Mouse (Mus musculus): ENCODE data around the gene Nfia. TPM values are rescaled to one million over a fixed set of nuclear protein-coding genes. Genes with fewer than 3 reads are reported as not detected.

Nfia gene
- total RNA-seq, 1 experiment from 2014 or later, result 206 TPM

DNA sequence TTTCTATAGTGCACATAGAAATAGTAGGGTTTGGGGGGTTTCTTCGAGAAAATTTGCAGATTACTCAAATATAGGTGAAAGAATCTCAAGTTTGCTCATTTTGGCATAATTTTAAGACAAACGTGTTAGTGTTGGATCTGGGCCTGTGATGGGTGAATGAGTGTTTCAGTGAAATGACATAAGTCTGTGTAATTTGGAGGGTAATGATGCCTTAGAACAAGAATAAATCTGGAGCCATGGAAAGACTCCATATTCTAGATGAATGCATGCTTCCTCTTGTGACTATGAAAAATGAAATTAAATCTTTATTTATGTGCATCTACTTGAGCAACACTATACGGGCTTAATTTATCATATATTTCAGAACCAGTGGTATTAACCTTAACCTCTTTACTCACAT, 44.2 kb downstream of the Nfia start:
- no peak for DNase-seq

DNA sequence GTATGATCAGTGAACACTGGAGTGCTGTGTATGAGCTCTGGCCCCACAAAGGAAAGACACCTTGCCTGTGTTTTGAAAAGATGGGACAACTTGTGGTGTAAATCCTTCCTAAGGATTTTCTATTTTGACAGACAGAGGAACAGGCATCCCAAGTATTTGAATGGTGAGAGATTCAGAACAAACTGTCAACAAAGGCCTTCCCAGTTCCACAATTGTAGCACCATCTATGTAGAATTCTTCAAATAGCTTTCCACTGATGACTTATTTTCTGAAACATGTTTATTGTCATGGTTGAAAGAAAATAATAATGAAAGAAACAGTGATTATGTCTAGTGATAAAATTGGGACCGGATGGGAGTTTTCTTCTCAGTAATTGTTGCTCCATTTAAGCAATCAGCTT, 45.2 kb downstream of the Nfia start:
- DNase-seq, result no peak

DNA sequence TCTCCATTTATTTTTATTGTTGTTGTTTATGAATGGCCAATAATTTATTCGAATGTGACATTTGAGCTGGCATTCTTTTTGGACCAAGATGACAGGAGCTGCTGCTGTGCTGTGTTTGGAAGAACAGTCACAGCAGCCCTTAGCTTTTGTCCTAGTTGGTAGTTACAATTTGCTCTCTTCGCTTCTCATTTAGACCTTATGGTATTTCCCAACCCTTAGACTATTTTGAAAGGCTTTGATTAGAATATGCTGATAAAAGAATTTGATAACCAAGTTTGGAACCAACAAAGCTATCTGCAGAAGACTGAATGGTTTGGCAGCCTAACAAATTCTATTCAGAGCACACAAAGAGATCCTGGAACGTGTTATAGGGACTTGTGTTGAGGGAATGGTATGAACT, 46.0 kb downstream of the Nfia start:
- no peak for DNase-seq

DNA sequence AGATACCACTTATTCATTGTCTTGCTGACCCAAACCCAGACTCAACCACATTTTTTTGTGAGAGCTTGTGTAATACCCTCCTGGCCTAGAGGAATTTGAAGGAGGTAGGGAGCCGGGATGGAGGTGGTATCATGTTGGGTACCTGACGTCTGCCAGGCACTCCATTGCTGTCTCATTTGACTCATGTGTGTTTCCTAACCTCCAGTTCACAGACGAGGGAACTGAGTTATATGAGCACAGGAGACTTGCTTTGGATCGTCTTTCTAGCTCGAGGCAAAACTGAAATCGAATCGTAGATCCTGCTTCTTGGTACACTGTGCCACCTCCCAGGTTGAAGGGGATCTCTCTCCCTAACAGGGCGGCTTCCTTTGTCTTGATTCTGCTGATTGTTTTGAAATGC, 46.6 kb downstream of the Nfia start:
- DNase-seq, result no peak

GRCm38 (mm10) chr4:97820474-97821259, 48.1 kb downstream of the Nfia start:
- DNase-seq, result no peak

DNA sequence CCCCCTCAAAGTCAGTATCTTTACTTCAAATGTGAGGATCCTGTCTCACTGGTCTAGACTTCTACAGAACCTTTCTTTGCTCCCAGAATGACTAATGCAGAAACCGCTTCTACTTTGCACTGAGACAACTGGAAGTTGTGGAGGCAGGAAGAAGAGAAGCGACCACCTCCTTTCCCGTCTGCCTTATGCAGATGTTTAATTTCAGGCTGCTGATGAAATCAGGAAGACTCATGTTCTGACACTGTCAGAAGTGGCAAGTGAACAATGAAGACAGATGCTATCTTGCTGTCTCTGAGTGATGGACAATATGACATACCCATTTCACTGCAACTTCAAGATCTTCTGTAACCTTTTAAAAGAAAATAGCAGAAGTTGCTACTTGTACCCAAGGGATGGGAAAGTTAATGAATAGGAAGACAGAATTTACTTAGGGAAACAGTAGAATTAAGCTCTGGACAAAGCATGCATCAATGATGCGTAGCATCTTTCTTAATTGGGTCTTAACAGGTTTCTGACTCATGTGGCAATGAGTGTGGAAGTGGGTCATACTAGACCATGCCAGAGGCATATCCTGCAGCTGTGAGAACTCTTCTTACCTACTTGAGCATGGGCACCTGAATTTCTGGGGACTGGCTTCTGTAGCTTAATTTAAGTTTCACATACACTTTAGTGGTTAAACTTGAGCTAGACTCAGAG, 49.2 kb downstream of the Nfia start:
- DNase-seq, result no peak

DNA sequence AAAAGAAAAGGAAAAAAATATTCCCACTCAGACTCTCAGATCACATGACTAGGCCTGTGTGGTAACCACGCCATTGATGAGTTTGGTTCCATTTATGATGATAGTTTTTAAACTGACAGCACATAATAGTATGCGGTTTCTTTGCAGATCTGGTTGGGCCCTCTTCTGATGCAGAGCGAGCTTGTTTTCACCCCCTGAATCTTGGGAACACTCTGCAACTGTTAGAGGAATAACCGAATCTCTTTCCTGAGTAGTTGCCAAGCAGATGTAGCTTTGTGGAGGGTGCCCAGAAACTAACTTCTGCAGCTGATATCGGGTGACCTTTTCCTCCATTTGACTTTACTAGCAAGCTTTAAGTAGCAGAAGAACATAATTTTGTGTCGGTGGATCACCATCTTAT, 51.0 kb downstream of the Nfia start:
- DNase-seq, result no peak

DNA sequence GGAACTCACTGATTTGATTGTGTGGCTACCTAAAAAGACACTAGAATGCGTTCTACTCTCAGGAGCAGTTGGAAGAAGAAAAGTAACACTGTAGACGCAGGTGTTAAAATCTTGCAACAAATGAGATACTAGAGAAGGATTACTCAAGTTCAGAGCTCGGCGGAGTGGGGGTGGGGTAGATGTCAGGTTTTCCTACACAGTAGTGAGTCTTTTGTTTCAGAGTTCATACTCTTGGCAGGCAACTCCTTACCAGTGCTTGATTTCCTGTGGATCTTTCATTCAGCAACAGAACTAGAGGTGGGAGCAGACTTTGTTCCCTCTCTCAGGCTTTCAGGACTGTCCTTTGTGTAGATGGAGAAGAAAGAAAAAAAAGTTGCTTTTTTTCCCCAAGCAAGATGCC, 51.9 kb downstream of the Nfia start:
- no peak for DNase-seq

GRCm38 (mm10) chr4:97825432-97825831, 52.9 kb downstream of the Nfia start:
- no peak for DNase-seq

DNA sequence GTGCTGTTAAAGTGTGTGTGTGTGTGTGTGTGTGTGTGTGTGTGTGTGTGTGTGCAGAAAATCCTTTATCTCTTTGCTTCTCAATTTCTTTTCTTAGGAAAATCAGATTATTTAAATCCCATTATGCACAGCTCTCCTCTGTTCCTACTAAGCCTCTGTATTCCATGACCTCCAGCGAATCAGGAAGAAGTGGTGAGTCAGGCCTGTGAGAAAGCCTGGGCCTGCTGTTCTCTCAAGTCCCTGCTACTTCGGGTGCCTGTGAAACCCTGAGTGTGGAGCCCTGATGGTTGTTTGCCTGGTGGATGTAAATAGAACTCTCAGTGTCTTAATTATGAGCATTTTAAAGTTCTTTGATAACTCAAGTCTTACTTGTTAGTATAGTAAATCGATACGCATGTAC, 53.3 kb downstream of the Nfia start:
- DNase-seq, result peak; percentile 13

DNA sequence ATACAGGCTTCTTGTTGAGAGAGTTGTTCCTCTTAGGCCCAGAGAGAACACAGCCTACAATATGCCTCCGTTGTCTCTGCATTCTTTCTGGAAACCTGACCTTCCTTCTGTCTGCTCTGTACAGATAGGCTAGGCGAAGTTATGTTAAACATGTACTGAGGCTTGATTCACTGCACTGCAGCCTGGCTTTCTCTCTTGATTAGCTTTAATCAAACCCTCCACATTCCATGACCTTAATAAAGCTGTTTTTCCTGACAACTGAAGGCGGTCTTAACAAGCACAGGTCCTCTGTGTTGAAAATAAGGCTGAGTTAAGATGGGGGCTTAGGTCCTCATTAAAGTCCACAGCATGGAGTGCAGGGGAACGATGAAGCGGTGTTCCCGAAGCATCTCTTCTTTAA, 54.6 kb downstream of the Nfia start:
- DNase-seq, result no peak

GRCm38 (mm10) chr4:97828579-97828978, 56.0 kb downstream of the Nfia start:
- no peak for DNase-seq

GRCm38 (mm10) chr4:97829336-97830050, 57.0 kb downstream of the Nfia start:
- no peak for DNase-seq

DNA sequence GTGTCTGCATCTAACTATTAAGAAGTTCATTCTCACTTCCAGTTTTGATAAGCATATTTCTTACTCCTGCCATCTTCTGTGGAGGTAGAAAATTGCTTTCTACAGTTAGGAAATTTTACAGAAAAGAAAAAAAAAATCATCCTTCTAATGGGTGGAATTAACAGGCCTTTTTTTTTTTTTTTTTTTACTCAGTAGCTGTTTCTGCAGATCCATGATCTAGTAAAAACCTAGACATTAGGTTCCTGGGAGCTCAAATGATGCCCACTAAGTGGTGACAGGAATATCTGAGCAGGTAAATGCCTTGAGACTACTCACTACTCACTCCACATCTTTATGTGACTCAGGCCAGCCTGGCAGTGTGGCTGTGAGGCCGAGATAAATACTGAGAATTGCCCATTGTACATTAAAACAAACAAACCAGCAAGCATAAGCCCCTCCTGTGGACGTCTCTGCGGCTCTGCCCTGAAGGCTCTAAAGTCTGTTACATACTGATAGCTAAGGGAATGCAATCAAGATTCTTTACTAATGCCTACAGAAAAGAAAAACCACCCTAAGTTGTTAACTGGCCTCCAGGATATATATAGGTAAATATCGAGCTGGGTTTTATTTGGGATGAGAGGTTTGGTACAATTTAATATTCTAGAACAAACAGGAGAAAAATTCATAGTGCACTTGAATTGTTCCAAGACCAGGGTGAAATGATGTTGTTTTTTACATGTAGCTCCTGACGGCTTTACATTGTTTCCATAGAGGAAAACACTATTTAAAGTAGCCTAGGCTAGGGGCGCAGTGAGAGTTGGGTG, 57.7 kb downstream of the Nfia start:
- DNase-seq, result no peak

GRCm38 (mm10) chr4:97830935-97831608, 58.5 kb downstream of the Nfia start:
- no peak for DNase-seq

- DNase-seq, result no peak
Observed at GRCm38 (mm10) chr4:97831611-97832278, 59.2 kb downstream of the Nfia start.

DNA sequence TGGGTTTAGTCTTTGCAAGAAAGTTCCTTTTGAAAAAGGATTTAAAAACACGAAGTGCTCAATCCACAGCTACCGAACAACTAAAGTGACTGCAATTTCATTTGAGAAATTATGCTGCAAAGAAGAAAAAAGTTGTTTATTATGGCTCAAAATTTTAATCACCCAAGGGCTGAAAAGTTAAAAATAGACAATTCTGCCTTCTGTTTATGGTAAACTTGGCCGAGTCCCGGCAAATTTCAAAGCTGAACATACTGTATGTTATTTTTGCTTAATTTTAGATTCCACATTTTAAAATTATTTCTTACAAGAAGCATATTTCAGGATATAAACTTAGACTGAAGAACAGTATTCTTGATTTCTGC, 59.7 kb downstream of the Nfia start:
- no peak for DNase-seq

GRCm38 (mm10) chr4:97836812-97837211, 64.3 kb downstream of the Nfia start:
- DNase-seq, result no peak

GRCm38 (mm10) chr4:97837724-97838123, 65.2 kb downstream of the Nfia start:
- DNase-seq, result no peak

- no peak for DNase-seq
Observed at GRCm38 (mm10) chr4:97838651-97839050, 66.1 kb downstream of the Nfia start.

DNA sequence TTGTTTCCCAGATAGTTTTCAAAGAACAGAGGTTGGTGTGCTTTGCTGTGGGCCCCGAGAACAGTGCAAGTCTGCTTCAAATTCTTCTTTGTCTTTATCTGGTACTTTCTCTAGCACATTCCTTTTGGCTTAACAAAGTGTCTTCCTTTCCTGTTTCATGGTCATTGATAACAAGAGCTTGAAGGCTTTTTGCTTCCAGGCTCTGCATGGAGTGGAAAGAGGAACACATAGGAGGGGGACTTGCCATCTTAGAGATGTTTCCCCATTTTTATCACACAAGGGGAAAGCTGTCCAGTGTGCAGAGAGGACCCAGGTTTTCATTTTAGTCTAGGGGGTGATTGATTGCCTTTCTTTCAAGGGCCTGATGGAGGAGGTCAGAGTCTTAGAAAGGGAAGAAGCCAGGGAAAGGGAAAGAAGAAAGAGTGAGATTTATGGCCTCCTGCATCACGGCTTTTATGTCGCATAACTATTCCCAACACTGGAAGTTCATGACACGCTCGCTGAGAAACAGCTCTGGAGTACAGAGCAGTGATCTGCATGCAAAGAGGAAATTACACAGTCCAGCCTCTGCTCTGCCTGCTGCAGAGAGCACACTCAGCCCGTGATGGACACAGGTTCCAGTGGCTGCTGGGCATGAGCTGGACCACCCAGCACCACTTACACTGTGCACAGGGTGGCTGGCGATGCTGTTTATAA, 67.0 kb downstream of the Nfia start:
- DNase-seq, result no peak

Measured in adrenal gland, postnatal 25 days (tissue).